Mouse (Mus musculus): ENCODE measurements at regions not wholly inside any gene's neighbourhood (a gene's known extent, or its start where the extent isn't known, plus 50 kb on each side); places are given as distances from the start of the nearest gene placed in this dataset.

- intact Hi-C loops (cut with DNase I), result no loop called here
These were observed 284.6 kb upstream of the Dab2 start for GRCm38 (mm10) chr15:6014982-6015381.

GRCm38 (mm10) chr15:6016637-6017049, 282.9 kb upstream of the Dab2 start:
- intact Hi-C loops (cut with DNase I), result no loop called here

- intact Hi-C loops (cut with DNase I), result no loop called here
These were observed 274.0 kb upstream of the Dab2 start for GRCm38 (mm10) chr15:6025543-6025942.

GRCm38 (mm10) chr15:6029214-6029613, 270.4 kb upstream of the Dab2 start:
- intact Hi-C loops (cut with DNase I), result no loop called here

GRCm38 (mm10) chr15:6030396-6030795, 269.2 kb upstream of the Dab2 start:
- intact Hi-C loops (cut with DNase I), result no loop called here

- intact Hi-C loops (cut with DNase I), result no loop called here
These were observed 265.4 kb upstream of the Dab2 start for GRCm38 (mm10) chr15:6034156-6034555.

GRCm38 (mm10) chr15:6044511-6045256, 254.9 kb upstream of the Dab2 start:
- intact Hi-C loops (cut with DNase I), result no loop called here

- intact Hi-C loops (cut with DNase I), result no loop called here
These were observed 243.9 kb upstream of the Dab2 start for GRCm38 (mm10) chr15:6055703-6056102.

GRCm38 (mm10) chr15:6056887-6057626, 242.5 kb upstream of the Dab2 start:
- intact Hi-C loops (cut with DNase I), result no loop called here

GRCm38 (mm10) chr15:6059361-6059760, 240.2 kb upstream of the Dab2 start:
- intact Hi-C loops (cut with DNase I), result no loop called here

GRCm38 (mm10) chr15:6059790-6060189, 239.8 kb upstream of the Dab2 start:
- intact Hi-C loops (cut with DNase I), result no loop called here

GRCm38 (mm10) chr15:6060649-6061048, 238.9 kb upstream of the Dab2 start:
- intact Hi-C loops (cut with DNase I), result no loop called here

- intact Hi-C loops (cut with DNase I), result no loop called here
These were observed 234.5 kb upstream of the Dab2 start for GRCm38 (mm10) chr15:6065100-6065499.

GRCm38 (mm10) chr15:6067380-6067779, 232.2 kb upstream of the Dab2 start:
- intact Hi-C loops (cut with DNase I), result no loop called here

- intact Hi-C loops (cut with DNase I), result no loop called here
These were observed 231.2 kb upstream of the Dab2 start for GRCm38 (mm10) chr15:6068371-6068770.

GRCm38 (mm10) chr15:6071873-6072272, 227.7 kb upstream of the Dab2 start:
- intact Hi-C loops (cut with DNase I), result no loop called here

- intact Hi-C loops (cut with DNase I), result no loop called here
These were observed 226.7 kb upstream of the Dab2 start for GRCm38 (mm10) chr15:6072920-6073319.

- intact Hi-C loops (cut with DNase I), result loop anchor here (2.0 kb wide), 1 partner anchor 844 kb away; no protein-coding TSS in a partner anchor
These were observed 218.6 kb upstream of the Dab2 start for GRCm38 (mm10) chr15:6080714-6081635.

- intact Hi-C loops (cut with DNase I), result no loop called here
These were observed 212.4 kb upstream of the Dab2 start for GRCm38 (mm10) chr15:6087208-6087607.

- intact Hi-C loops (cut with DNase I), result no loop called here
These were observed 211.1 kb upstream of the Dab2 start for GRCm38 (mm10) chr15:6088498-6088897.

- intact Hi-C loops (cut with DNase I), result no loop called here
These were observed 169.9 kb upstream of the Dab2 start for GRCm38 (mm10) chr15:6129697-6130096.

GRCm38 (mm10) chr15:6132216-6132615, 167.4 kb upstream of the Dab2 start:
- intact Hi-C loops (cut with DNase I), result no loop called here
